Comparison of ENCODE assay signal across 9 mouse cellular contexts in genomic region chr5:123019336-123020016, GRCm38 (mm10). TPM values are rescaled to one million over a fixed set of nuclear protein-coding genes. Genes with fewer than 3 reads are reported as not detected.
A peak's percentile ranks its signal among the peaks of the same experiment; 100 is the strongest.
DNase-seq lines count a peak whose midpoint lies in the region; ATAC-seq and TF ChIP-seq lines count a peak whose summit lies in the region.
"Had no signal": no experiment of that assay in that cellular context is flagged by ENCODE, and none has a peak within 500 bp of the region (broad histone marks: within the 10 kb centered on the region; RNA-seq: fewer than 3 reads in every experiment).

No protein-coding gene starts in this region.

- H3K4me3 ChIP-seq in lung, embryonic 15.5 days = no peak overlapping the region
- peak overlapping the region; percentile 27; the same call in 1 of the 2 replicates for H3K4me3 ChIP-seq in heart, adult 2 months
- H3K4me3 ChIP-seq in limb, embryonic 15.5 days = no peak overlapping the region
- H3K4me3 ChIP-seq in olfactory bulb, adult 2 months (ENCODE audit: insufficient read depth, low read depth, low read length) = no peak overlapping the region

- H3K9me3 ChIP-seq in lung, embryonic 15.5 days = no peaks in the 10 kb centered on the region
- no peaks in the 10 kb centered on the region for H3K9me3 ChIP-seq in limb, embryonic 15.5 days

- intact Hi-C loops in heart, adult 2 months (cut with DNase I) = no loop called here

- no peaks in the 10 kb centered on the region; the same call in none of the 2 replicates for H3K79me2 ChIP-seq in heart, adult 2 months (replicated peaks; ENCODE audit: control insufficient read depth, insufficient read depth, low read length)

- H3K36me3 ChIP-seq in lung, embryonic 15.5 days = no peaks in the 10 kb centered on the region
- peaks cover 8% of the 10 kb centered on the region; the same call in 1 of the 2 replicates for H3K36me3 ChIP-seq in heart, adult 2 months (ENCODE audit: control insufficient read depth, insufficient read depth, low read length)
- H3K36me3 ChIP-seq in limb, embryonic 15.5 days = no peaks in the 10 kb centered on the region

- H3K9ac ChIP-seq in lung, embryonic 15.5 days = no peak overlapping the region
- peak overlapping the region; percentile 22; the same call in 1 of the 2 replicates for H3K9ac ChIP-seq in heart, adult 2 months (ENCODE audit: low read depth, low read length)
- H3K9ac ChIP-seq in limb, embryonic 15.5 days = no peak overlapping the region

- peaks cover 37% of the 10 kb centered on the region for H3K4me1 ChIP-seq in lung, embryonic 15.5 days
- peaks cover 26% of the 10 kb centered on the region for H3K4me1 ChIP-seq in heart, adult 2 months (ENCODE audit: control insufficient read depth, insufficient read depth, low read length)
- H3K4me1 ChIP-seq in limb, embryonic 15.5 days = peaks cover 38% of the 10 kb centered on the region
- H3K4me1 ChIP-seq in olfactory bulb, adult 2 months (ENCODE audit: control insufficient read depth, insufficient read depth, low read length) = peaks cover 21% of the 10 kb centered on the region

- H3K27me3 ChIP-seq in lung, embryonic 15.5 days = no peaks in the 10 kb centered on the region
- no peaks in the 10 kb centered on the region for H3K27me3 ChIP-seq in heart, adult 2 months (ENCODE audit: control insufficient read depth, insufficient read depth, low read length)
- H3K27me3 ChIP-seq in limb, embryonic 15.5 days = no peaks in the 10 kb centered on the region

- no peak for TF ChIP-seq CTCF in heart, adult 2 months (IDR thresholded peaks at IDR 0.05)
- no peak for TF ChIP-seq CTCF in olfactory bulb, adult 2 months (IDR thresholded peaks at IDR 0.05; ENCODE audit: insufficient read depth, low read depth, low read length)

- no peak for TF ChIP-seq POLR2A in heart, adult 2 months (IDR thresholded peaks at IDR 0.05; ENCODE audit: insufficient read depth, low read depth, low read length)
- TF ChIP-seq POLR2A in olfactory bulb, adult 2 months (IDR thresholded peaks at IDR 0.05; ENCODE audit: insufficient read depth, low read depth, low read length) = no peak

- DNase-seq in lung, postnatal 4 days = no peak
- peak in 1 of 2 experiments; percentile 31 for DNase-seq in heart, adult 2 months
- no peak for DNase-seq in right cerebral cortex, postnatal 14 days
- DNase-seq in natural killer cell, adult 2 months (ENCODE audit: low spot score in 2 of 2) = no peak
- DNase-seq in urinary bladder, postnatal 25 days (ENCODE audit: low spot score) = no peak

- TF ChIP-seq EP300 in heart, adult 2 months (IDR thresholded peaks at IDR 0.05; ENCODE audit: insufficient read depth, low read depth, low read length) = no peak

- peak overlapping the region; percentile 66 for H3K27ac ChIP-seq in lung, embryonic 15.5 days
- peak overlapping the region; percentile 72 for H3K27ac ChIP-seq in heart, adult 2 months
- H3K27ac ChIP-seq in limb, embryonic 15.5 days = peak overlapping the region; percentile 22; the same call in 1 of the 2 replicates
- H3K27ac ChIP-seq in olfactory bulb, adult 2 months (ENCODE audit: insufficient read depth, low read depth, low read length) = peak overlapping the region; percentile 45; the same call in 1 of the 2 replicates

- no peak for ATAC-seq in lung, embryonic 15.5 days (ENCODE audit: borderline replicate concordance, extremely low read depth, low FRiP score, low TSS enrichment)
- no peak for ATAC-seq in limb, embryonic 15.5 days (ENCODE audit: insufficient number of reproducible peaks, low FRiP score, low TSS enrichment, low read depth)

- 41% methylated on average over 10 of the region's 10 CpGs for WGBS in lung, embryonic 15.5 days
- WGBS in heart, adult 2 months = 18% methylated on average over 10 of the region's 10 CpGs
- 33% methylated on average over 10 of the region's 10 CpGs for WGBS in limb, embryonic 15.5 days
- 54% methylated on average over 10 of the region's 10 CpGs for WGBS in olfactory bulb, adult 2 months

- peak overlapping the region; percentile 16 for H3K4me2 ChIP-seq in lung, embryonic 15.5 days
- no peak overlapping the region for H3K4me2 ChIP-seq in limb, embryonic 15.5 days

RNA-seq across cellular contexts. Expression of gene Orai1, which starts 4.6 kb away (rescaled TPM):
- 18.2 and 20.0 TPM in 2 replicates for polyA plus RNA-seq in lung, embryonic 15.5 days (2015; fragmentation: Nextera tagmentation; extraction: Ambion mirVana)
- total RNA-seq in heart, adult 2 months (2021) = 10 to 100 TPM; 11.7 to 15.8 TPM
- polyA plus RNA-seq in heart, adult 2 months (2012; rRNA removed) = 39.0 and 42.8 TPM in 2 replicates
- 16.4 and 18.2 TPM in 2 replicates for polyA plus RNA-seq in limb, embryonic 15.5 days (2015; fragmentation: Nextera tagmentation; extraction: Ambion mirVana)
- not detected in 2 replicates for polyA plus RNA-seq in olfactory bulb, adult 2 months (2012; ENCODE audit: insufficient read depth, insufficient read length, low replicate concordance, missing spikeins)

RNA-seq across cellular contexts. Expression of gene Morn3, which starts 27.3 kb away (rescaled TPM):
- 1.3 and 1.5 TPM in 2 replicates for polyA plus RNA-seq in lung, embryonic 15.5 days (2015; fragmentation: Nextera tagmentation; extraction: Ambion mirVana)
- not detected for total RNA-seq in heart, adult 2 months (2021)
- polyA plus RNA-seq in heart, adult 2 months (2012; rRNA removed) = not detected in 2 replicates
- polyA plus RNA-seq in limb, embryonic 15.5 days (2015; fragmentation: Nextera tagmentation; extraction: Ambion mirVana) = 1.0 TPM in 1 of 2 replicates, not detected in the other
- not detected in 2 replicates for polyA plus RNA-seq in olfactory bulb, adult 2 months (2012; ENCODE audit: insufficient read depth, insufficient read length, low replicate concordance, missing spikeins)
- total RNA-seq: MEL had no signal

RNA-seq across cellular contexts. Expression of gene Kdm2b, which starts 29.9 kb away (rescaled TPM):
- 36.4 and 38.1 TPM in 2 replicates for polyA plus RNA-seq in lung, embryonic 15.5 days (2015; fragmentation: Nextera tagmentation; extraction: Ambion mirVana)
- 10 to 100 TPM; 12.5 to 14.6 TPM for total RNA-seq in heart, adult 2 months (2021)
- polyA plus RNA-seq in heart, adult 2 months (2012; rRNA removed) = 8.2 and 14.4 TPM in 2 replicates
- 42.1 and 46.0 TPM in 2 replicates for polyA plus RNA-seq in limb, embryonic 15.5 days (2015; fragmentation: Nextera tagmentation; extraction: Ambion mirVana)
- polyA plus RNA-seq in olfactory bulb, adult 2 months (2012; ENCODE audit: insufficient read depth, insufficient read length, low replicate concordance, missing spikeins) = 114 TPM in 1 of 2 replicates, not detected in the other

RNA-seq across cellular contexts. Expression of gene Tmem120b, which starts 48.7 kb away (rescaled TPM):
- 12.8 and 14.0 TPM in 2 replicates for polyA plus RNA-seq in lung, embryonic 15.5 days (2015; fragmentation: Nextera tagmentation; extraction: Ambion mirVana)
- 10 to 100 TPM in 1 of 2 experiments, 1 to 10 TPM in 1; 6.6 to 10.4 TPM for total RNA-seq in heart, adult 2 months (2021)
- polyA plus RNA-seq in heart, adult 2 months (2012; rRNA removed) = 10.3 and 10.5 TPM in 2 replicates
- polyA plus RNA-seq in limb, embryonic 15.5 days (2015; fragmentation: Nextera tagmentation; extraction: Ambion mirVana) = 18.8 and 23.1 TPM in 2 replicates
- polyA plus RNA-seq in olfactory bulb, adult 2 months (2012; ENCODE audit: insufficient read depth, insufficient read length, low replicate concordance, missing spikeins) = not detected in 2 replicates

Comparison
In these comparisons a context has a peak if more than half of its experiments do, and no peak if none do; other contexts are left out.
1. H3K27ac ChIP-seq: peak in every context shown above with its lines; median percentile 72 in heart, adult 2 months; 66 in lung, embryonic 15.5 days; 45 in olfactory bulb, adult 2 months; 22 in limb, embryonic 15.5 days.
2. RNA of gene Orai1, which starts 4.6 kb away (polyA plus RNA-seq): 39.0 to 42.8 TPM in heart, adult 2 months, 18.2 to 20.0 TPM in lung, embryonic 15.5 days and 16.4 to 18.2 TPM in limb, embryonic 15.5 days; not detected in olfactory bulb, adult 2 months; every median in the first group is over 10 times any median in the second.